Mouse (Mus musculus) right cerebral cortex, postnatal 4 days (tissue): ENCODE measurements at regions not wholly inside any gene's neighbourhood (a gene's known extent, or its start where the extent isn't known, plus 50 kb on each side); places are given as distances from the start of the nearest gene placed in this dataset.
"Not testable (repeated sequence)": the region's sequence is repeated elsewhere in the genome, so short reads cannot be mapped to it uniquely, and the experiment has no call there.

Source experiments
- DNase-seq: peaks from one replicate; pipeline ENCODE4 v3.0.0-alpha.2; 2022

- no peak for DNase-seq
These were observed 239.2 kb upstream of the 1700012A03Rik start for GRCm38 (mm10) chr6:31810602-31811512.

- DNase-seq = not testable (repeated sequence)
These were observed 240.7 kb upstream of the Podxl start for GRCm38 (mm10) chr6:31804468-31804867.

GRCm38 (mm10) chr6:31803222-31803621, 239.4 kb upstream of the Podxl start:
- DNase-seq = not testable (repeated sequence)

- DNase-seq = no peak
These were observed 227.8 kb upstream of the Podxl start for GRCm38 (mm10) chr6:31791547-31791946.

- DNase-seq = no peak
These were observed 227.1 kb upstream of the Podxl start for GRCm38 (mm10) chr6:31790906-31791305.

GRCm38 (mm10) chr6:31776841-31777240, 213.1 kb upstream of the Podxl start:
- no peak for DNase-seq

- DNase-seq = no peak
These were observed 208.1 kb upstream of the Podxl start for GRCm38 (mm10) chr6:31771916-31772315.

GRCm38 (mm10) chr6:31745589-31745988, 181.8 kb upstream of the Podxl start:
- no peak for DNase-seq

- no peak for DNase-seq
These were observed 167.6 kb upstream of the Podxl start for GRCm38 (mm10) chr6:31731391-31731790.

- DNase-seq = no peak
These were observed 155.8 kb upstream of the Podxl start for GRCm38 (mm10) chr6:31719614-31720013.

GRCm38 (mm10) chr6:31718843-31719242, 155.1 kb upstream of the Podxl start:
- no peak for DNase-seq

- peak; percentile 19 for DNase-seq
These were observed 153.8 kb upstream of the Podxl start for GRCm38 (mm10) chr6:31717531-31717930.

GRCm38 (mm10) chr6:31707256-31707655, 143.5 kb upstream of the Podxl start:
- DNase-seq = no peak

- DNase-seq = no peak
These were observed 140.4 kb upstream of the Podxl start for GRCm38 (mm10) chr6:31704191-31704590.

GRCm38 (mm10) chr6:31702931-31703330, 139.2 kb upstream of the Podxl start:
- DNase-seq = no peak

- no peak for DNase-seq
These were observed 132.1 kb upstream of the Podxl start for GRCm38 (mm10) chr6:31695885-31696284.

GRCm38 (mm10) chr6:31693047-31693446, 129.3 kb upstream of the Podxl start:
- no peak for DNase-seq

- DNase-seq = no peak
These were observed 128.2 kb upstream of the Podxl start for GRCm38 (mm10) chr6:31692024-31692423.

- no peak for DNase-seq
These were observed 116.3 kb upstream of the Podxl start for GRCm38 (mm10) chr6:31680101-31680500.

GRCm38 (mm10) chr6:31665671-31666486, 102.1 kb upstream of the Podxl start:
- DNase-seq = no peak

GRCm38 (mm10) chr6:31664495-31664894, 100.7 kb upstream of the Podxl start:
- peak; percentile 87 for DNase-seq

GRCm38 (mm10) chr6:31660778-31661177, 97.0 kb upstream of the Podxl start:
- peak; percentile 62 for DNase-seq

GRCm38 (mm10) chr6:31659901-31660300, 96.1 kb upstream of the Podxl start:
- no peak for DNase-seq
